Mouse (Mus musculus) left cerebral cortex, adult 18-20 months (tissue): ENCODE results near the gene Slc35f1. TPM values are rescaled to one million over a fixed set of nuclear protein-coding genes. Genes with fewer than 3 reads are reported as not detected.

Experiments
- DNase-seq, 2 experiments: peaks; one replicate each; pipeline ENCODE4 v3.0.0; 2021 to 2022; ENCODE audit warnings: low spot score in 2 of 2, mixed read lengths in 1 of 2
- long read RNA-seq, 2 experiments: library from polyadenylated mRNA; stranded (forward); transcript quantifications; one replicate each; pipeline ENCODE4 v2.0.0; 2021
- total RNA-seq, 2 experiments: library from RNA; stranded (reverse); gene quantifications; 2 replicates each; pipeline ENCODE4 v1.2.3; 2021

Gene Slc35f1
- 10 to 100 TPM; 45.5 to 52.8 TPM for total RNA-seq
- long read RNA-seq, experiment 1, partial matches to known transcripts, result 7 of 7 reads
- long read RNA-seq, experiment 1, other reads (novel, unspliced or antisense), result 0 of 7 reads
- long read RNA-seq, experiment 2, partial matches to known transcripts, result 0 of 1 reads
- long read RNA-seq, experiment 2, other reads (novel, unspliced or antisense), result 1 of 1 reads

GRCm38 (mm10) chr10:52690334-52690991, at the start of gene Slc35f1:
TSS of gene Slc35f1 (plus strand) at chr10:52690533.
- peak; percentile 82 to 88 for DNase-seq

DNA sequence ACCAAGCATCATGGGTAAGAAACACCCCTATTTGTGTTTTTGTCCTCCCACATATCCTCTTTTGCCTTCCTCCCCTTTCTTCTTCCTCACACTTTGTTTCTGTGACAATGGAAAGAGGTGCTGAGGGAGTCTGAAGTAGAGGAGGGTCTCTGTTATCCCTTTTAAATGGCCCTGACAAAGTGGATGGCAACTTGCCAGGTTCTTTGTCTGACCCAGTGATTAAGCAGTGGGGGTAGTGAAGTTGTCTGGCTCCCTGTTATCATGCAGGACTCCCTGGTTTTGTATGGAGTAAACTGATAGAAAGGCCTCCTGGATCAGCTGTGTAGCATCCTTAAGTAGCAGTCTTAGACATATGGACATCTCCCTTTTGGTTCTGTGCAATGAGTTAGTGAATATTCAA, 19.1 kb upstream of the Slc35f1 start:
- no peak for DNase-seq

- peak; percentile 23 to 44 for DNase-seq
Observed at GRCm38 (mm10) chr10:52690992-52691731, 829 bp downstream of the Slc35f1 start.

DNA sequence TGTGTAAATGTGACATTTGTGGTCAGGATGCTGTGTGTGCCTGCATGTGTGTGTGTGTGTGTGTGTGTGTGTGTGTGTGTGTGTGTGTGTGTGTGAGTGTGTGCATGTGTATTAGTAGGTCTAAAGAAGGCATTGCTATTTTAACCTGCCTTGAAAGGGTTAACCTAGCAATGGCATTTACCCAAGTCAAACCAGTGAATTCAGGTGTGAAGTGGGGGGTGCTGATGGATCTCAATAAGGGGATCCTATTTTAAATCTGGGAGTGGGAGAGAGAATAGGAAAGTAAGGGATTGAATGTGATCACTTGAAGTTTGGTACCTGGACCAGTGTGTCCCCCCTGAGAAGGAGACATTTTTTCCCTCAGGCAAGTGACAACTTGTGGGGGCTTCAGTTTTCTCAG, 13.4 kb downstream of the Slc35f1 start:
- DNase-seq, result no peak

GRCm38 (mm10) chr10:52704101-52705051, 14.0 kb downstream of the Slc35f1 start:
- DNase-seq, result peak; percentile 51 to 52

GRCm38 (mm10) chr10:52709482-52709881, 19.1 kb downstream of the Slc35f1 start:
- no peak for DNase-seq

DNA sequence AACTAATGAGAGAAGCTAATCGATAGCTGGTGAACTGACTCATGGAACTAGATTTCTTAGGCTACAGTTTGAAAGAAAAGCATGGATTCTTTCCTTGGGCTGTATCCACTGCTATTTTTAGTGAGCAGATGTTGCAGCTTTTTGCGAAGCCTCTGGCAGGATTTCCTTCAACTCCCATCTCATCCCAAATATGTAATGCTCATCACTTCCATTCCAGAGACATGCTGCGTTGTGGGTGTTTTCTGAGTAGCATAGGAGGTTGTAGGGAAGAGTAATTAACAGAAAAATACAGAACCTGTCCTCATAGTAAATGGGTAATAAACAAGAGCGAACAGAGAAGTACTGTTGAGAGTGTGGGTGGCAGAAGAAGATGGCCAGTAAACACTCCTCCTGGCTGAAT, 21.8 kb downstream of the Slc35f1 start:
- peak; percentile 6 to 21 for DNase-seq

- no peak for DNase-seq
Observed at GRCm38 (mm10) chr10:52714557-52714956, 24.2 kb downstream of the Slc35f1 start.

DNA sequence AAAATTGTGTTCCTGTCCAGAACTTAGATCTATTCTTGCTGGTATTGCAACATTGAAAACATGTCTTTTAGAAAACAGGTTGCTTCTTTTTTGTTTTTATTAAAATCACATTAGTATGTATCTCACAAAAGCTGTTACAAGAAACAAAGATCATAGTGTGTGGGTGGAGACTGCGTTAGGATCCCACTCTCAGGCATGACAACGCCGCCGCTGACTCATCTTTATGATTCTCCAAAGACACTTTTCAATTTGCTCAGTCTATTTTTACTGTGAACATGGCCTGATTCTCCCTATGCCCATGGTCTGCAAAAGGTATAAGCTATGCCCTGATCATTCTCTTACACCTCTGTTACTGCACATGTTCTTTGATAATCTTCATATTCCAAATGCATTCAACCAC, 24.8 kb downstream of the Slc35f1 start:
- DNase-seq, result peak; percentile 32 to 48

GRCm38 (mm10) chr10:52718199-52718917, 28.0 kb downstream of the Slc35f1 start:
- DNase-seq, result no peak

- no peak for DNase-seq
Observed at GRCm38 (mm10) chr10:52726674-52727073, 36.3 kb downstream of the Slc35f1 start.

DNA sequence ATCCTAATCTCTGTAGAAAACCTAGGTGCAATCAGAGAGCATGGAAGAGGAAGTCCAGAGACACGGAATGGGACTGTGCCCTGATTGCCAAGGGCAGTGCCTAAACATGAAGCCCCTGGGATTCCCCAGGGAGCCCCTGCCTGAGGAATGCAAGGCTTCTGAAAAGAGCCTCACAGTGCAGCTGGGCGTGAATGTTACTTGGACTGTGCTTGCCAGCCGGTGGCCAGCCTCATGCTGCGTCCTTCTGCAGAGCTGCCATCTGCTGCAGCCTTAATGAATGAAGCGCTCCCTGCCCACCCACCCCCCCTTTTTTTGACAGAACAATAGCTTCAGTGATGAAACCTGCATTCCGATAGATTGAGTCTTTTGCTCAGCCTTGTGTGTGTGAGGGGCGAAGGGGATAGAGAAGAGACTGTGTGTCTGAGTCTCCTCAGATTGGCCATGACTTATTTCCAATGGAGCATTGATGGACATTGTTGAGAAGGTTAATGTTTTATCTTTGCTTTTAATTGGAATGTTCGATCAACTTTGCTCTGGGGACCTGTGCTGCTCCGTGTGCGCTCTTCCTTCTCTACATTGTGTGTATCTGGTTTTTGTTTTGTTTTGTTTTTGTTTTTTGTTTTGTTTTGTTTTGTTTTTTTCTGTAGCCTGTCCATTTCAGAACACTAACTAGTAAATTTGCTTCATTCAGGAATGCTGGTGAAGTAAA, 52.5 kb downstream of the Slc35f1 start:
- DNase-seq, result peak in 1 of 2 experiments; percentile 6

- DNase-seq, result no peak
Observed at GRCm38 (mm10) chr10:52743831-52744230, 53.5 kb downstream of the Slc35f1 start.

GRCm38 (mm10) chr10:52748028-52748597, 57.8 kb downstream of the Slc35f1 start:
- no peak for DNase-seq

GRCm38 (mm10) chr10:52755949-52756679, 65.8 kb downstream of the Slc35f1 start:
- no peak for DNase-seq

- no peak for DNase-seq
Observed at GRCm38 (mm10) chr10:52757496-52758260, 67.3 kb downstream of the Slc35f1 start.

DNA sequence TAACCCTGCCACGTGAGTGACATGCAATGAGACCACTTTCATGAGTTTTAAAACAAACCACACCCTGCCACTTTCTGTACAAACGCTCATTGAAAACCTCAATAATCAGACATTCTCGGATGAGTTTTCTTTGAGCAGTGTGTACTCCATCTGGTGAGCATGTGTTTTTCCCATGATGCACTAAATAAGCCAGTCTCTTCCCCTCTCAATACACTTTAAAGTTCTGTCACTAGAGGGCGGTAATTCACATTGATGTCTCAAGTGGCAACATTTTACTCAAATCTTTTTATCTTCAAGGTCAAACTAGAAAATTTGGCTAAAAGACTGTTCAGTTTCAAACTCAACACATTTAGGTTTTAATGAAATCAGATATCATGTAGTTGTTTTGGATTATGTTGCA, 68.3 kb downstream of the Slc35f1 start:
- peak in 1 of 2 experiments; percentile 23 for DNase-seq

- DNase-seq, result no peak
Observed at GRCm38 (mm10) chr10:52760527-52760926, 70.2 kb downstream of the Slc35f1 start.
